Mouse (Mus musculus): ENCODE measurements around the gene H2-Ob. TPM values are rescaled to one million over a fixed set of nuclear protein-coding genes. Genes with fewer than 3 reads are reported as not detected.

H2-Ob gene
- polyA plus RNA-seq (2015; fragmentation: Nextera tagmentation; extraction: Ambion mirVana) = 0.08 TPM in 1 of 2 replicates, not detected in the other

DNA sequence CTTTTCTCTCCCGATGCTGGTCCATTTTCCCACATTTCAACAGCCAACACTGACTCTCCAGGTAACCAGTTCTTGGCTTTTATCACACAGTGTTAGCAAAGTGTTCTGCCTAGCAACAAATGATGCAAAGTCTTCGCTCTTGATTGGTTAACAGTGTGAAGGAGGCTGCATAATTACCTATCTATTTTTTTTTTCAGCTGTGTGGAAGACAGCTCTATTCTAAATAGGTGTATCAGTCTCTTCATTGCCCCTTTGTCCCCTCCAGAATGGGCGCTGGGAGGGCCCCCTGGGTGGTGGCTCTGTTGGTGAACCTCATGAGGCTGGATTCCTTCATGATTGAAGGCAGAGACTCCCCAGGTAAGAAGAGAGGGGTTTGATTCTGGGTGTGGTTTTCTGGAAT, at the start of gene H2-Ob:
TSS of gene H2-Ob (plus strand) at position 198 of the 400 bp plus-strand sequence.
- H3K4me2 ChIP-seq = peak within 1 kb of the TSS; percentile 41; the same call in 1 of the 2 replicates
- no peaks in the 10 kb centered on the region for H3K9me3 ChIP-seq (replicated peaks)
- no peaks in the 10 kb centered on the region for H3K36me3 ChIP-seq
- no peaks in the 10 kb centered on the region for H3K27me3 ChIP-seq
- DNase-seq = no peak
- WGBS (ENCODE audit: insufficient replicate concordance) = 39% methylated on average over 3 of the region's 3 CpGs
- no peak for ATAC-seq (ENCODE audit: low read depth)
- no peak within 1 kb of the TSS for H3K4me3 ChIP-seq (replicated peaks)
- no peak within 1 kb of the TSS for H3K27ac ChIP-seq
- H3K9ac ChIP-seq = no peak within 1 kb of the TSS
- no peaks in the 10 kb centered on the region for H3K4me1 ChIP-seq (replicated peaks)

DNA sequence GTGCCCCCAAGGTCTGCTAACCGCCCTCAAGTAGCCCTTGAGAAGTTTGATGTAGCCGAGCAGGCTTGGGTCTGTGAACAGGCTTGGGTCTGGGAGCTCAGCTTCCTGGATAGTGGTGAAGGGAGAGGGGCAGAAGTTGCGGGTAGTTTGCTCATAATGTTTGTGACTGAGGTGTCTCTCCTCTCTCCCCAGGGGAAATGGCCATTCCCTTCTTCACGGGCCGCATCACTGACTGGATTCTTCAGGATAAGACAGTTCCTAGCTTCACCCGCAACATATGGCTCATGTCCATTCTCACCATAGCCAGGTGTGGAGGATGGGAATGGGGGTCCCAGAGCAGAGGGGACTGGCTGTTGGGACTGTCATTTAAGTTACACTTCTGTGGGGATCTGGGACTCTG, 49.7 kb upstream of the H2-Ob start:
- WGBS (ENCODE audit: insufficient replicate concordance) = 69% methylated on average over 6 of the region's 6 CpGs
- Histone ChIP-seq H3K9ac (no peak overlapping the region), H3K27me3 (peaks cover 73% of the 10 kb centered on the region), H3K4me1 (replicated peaks) (peaks cover 25% of the 10 kb centered on the region), H3K4me3 (replicated peaks) (no peak overlapping the region), H3K36me3 (no peaks in the 10 kb centered on the region), H3K4me2 (no peak overlapping the region), H3K9me3 (replicated peaks) (no peaks in the 10 kb centered on the region), H3K27ac (no peak overlapping the region)
- DNase-seq (no peak), ATAC-seq (ENCODE audit: low read depth) (no peak)

DNA sequence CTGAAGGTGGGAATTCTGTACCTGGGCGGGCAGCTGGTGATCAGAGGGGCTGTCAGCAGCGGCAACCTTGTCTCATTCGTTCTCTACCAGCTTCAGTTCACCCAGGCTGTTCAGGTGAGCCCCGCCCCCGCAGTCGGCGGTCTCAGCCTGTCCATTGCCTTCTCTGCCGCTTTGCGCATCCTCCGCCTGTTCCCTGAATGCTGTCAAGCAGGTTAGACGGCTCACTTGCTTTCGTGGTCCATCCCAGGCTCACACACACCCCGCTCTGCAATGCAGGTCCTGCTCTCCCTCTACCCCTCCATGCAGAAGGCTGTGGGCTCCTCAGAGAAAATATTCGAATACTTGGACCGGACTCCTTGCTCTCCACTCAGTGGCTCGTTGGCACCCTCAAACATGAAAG, 45.9 kb upstream of the H2-Ob start:
- 26% methylated on average over 16 of the region's 16 CpGs for WGBS (ENCODE audit: insufficient replicate concordance)
- ATAC-seq (ENCODE audit: low read depth) = no peak
- H3K27me3 ChIP-seq = peaks cover 83% of the 10 kb centered on the region

DNA sequence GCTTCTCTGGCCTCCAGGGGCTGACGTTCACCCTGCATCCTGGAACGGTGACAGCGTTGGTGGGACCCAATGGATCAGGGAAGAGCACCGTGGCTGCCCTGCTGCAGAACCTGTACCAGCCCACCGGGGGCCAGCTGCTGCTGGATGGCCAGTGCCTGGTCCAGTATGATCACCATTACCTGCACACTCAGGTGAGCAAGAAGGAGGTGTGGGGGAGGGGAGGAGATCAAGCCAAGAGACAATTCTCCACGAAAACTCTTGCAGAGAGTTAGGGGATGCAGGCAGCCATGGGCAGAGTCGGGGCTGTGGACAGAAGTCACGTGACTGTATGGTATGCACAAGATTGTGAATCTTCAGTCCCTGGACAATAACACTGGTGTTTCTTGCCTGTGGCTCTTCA, 45.2 kb upstream of the H2-Ob start:
- no peak for DNase-seq
- Histone ChIP-seq H3K27me3 (peaks cover 83% of the 10 kb centered on the region), H3K27ac (no peak overlapping the region), H3K36me3 (no peaks in the 10 kb centered on the region), H3K4me2 (no peak overlapping the region), H3K4me1 (replicated peaks) (peaks cover 20% of the 10 kb centered on the region), H3K9me3 (replicated peaks) (no peaks in the 10 kb centered on the region), H3K9ac (no peak overlapping the region), H3K4me3 (replicated peaks) (no peak overlapping the region)
- ATAC-seq (ENCODE audit: low read depth) = no peak
- 41% methylated on average over 8 of the region's 8 CpGs for WGBS (ENCODE audit: insufficient replicate concordance)

More for the DNA sequence above, 45.9 kb upstream of the H2-Ob start:
- Histone ChIP-seq H3K9ac (no peak overlapping the region), H3K9me3 (replicated peaks) (no peaks in the 10 kb centered on the region), H3K4me3 (replicated peaks) (no peak overlapping the region), H3K36me3 (no peaks in the 10 kb centered on the region), H3K27ac (no peak overlapping the region), H3K4me1 (replicated peaks) (peaks cover 21% of the 10 kb centered on the region), H3K4me2 (no peak overlapping the region)
- no peak for DNase-seq

GRCm38 (mm10) chr17:34194723-34195122, 44.0 kb upstream of the H2-Ob start:
- DNase-seq (no peak), ATAC-seq (ENCODE audit: low read depth) (no peak)
- Histone ChIP-seq H3K4me2 (no peak overlapping the region), H3K4me1 (replicated peaks) (peaks cover 24% of the 10 kb centered on the region), H3K27me3 (peaks cover 85% of the 10 kb centered on the region), H3K9ac (no peak overlapping the region), H3K4me3 (replicated peaks) (no peak overlapping the region), H3K27ac (no peak overlapping the region), H3K9me3 (replicated peaks) (no peaks in the 10 kb centered on the region), H3K36me3 (no peaks in the 10 kb centered on the region)
- WGBS (ENCODE audit: insufficient replicate concordance) = 68% methylated on average over 4 of the region's 4 CpGs

GRCm38 (mm10) chr17:34196491-34196890, 42.2 kb upstream of the H2-Ob start:
- WGBS (ENCODE audit: insufficient replicate concordance) = 11% methylated on average over 12 of the region's 12 CpGs
- Histone ChIP-seq H3K4me1 (replicated peaks) (peaks cover 24% of the 10 kb centered on the region), H3K9me3 (replicated peaks) (no peaks in the 10 kb centered on the region), H3K9ac (no peak overlapping the region), H3K27me3 (peaks cover 85% of the 10 kb centered on the region), H3K4me2 (no peak overlapping the region), H3K4me3 (replicated peaks) (no peak overlapping the region), H3K27ac (no peak overlapping the region), H3K36me3 (no peaks in the 10 kb centered on the region)
- ATAC-seq (ENCODE audit: low read depth) (no peak), DNase-seq (no peak)

DNA sequence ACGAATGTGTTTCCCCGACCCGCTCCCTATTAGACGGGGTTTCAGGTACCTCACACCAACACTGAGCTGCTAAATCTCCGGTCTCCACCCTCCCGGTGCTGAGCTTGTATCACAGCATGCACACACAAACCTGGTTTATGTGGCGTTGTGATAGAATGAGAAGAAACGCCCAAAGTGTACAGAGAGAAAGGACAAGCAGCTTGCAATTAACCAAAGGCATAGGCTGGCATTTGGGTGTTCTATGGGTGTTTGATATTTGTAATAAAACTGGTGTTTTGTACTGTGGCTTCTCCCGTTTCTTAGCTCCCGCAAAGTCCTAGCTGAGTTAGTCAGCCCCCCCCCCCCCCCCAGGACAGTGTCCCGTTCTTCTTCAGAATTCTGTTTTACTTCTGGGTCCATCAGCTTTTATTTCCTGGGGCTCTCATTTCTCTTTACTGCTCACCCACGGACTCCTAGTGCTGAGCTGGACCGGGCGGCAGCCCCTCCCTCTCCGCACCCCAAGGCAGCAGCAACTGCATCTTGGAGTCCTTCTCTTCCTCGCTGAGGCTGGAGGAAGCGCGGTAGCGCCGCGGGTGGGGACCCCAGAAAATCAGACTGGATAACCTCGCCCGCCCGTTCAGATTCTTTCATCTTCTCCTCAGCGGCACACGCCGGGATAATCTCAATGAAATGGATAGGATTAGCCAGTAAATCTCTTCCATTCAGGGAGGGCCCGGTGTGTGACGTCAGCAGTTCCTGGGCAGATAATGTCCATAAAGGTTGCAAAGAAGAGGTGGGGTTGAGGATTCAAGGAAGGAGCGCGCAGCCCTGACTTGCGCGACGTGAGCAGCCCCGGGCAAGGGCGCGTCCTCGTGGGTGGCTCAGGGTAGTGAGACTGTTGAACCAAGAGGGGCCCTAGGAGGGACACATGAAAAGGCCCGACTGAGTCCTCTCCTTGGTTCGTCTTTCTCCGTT, 41.5 kb upstream of the H2-Ob start, which contains the start of gene Psmb8:
TSS of gene Psmb8 (plus strand) at position 781 of the 954 bp plus-strand sequence.
- H3K4me2 ChIP-seq = peak within 1 kb of the TSS; percentile 68
- H3K9ac ChIP-seq = peak within 1 kb of the TSS; percentile 59; the same call in 1 of the 2 replicates
- peak; percentile 25 for DNase-seq
- peak within 1 kb of the TSS; percentile 59 for H3K4me3 ChIP-seq (replicated peaks)
- peaks cover 24% of the 10 kb centered on the region for H3K4me1 ChIP-seq (replicated peaks)
- peaks cover 78% of the 10 kb centered on the region for H3K27me3 ChIP-seq
- no peaks in the 10 kb centered on the region for H3K36me3 ChIP-seq
- 4% methylated on average over 41 of the region's 41 CpGs for WGBS (ENCODE audit: insufficient replicate concordance)
- ATAC-seq (ENCODE audit: low read depth) = peak; percentile 30; the same call in 1 of the 2 replicates
- H3K9me3 ChIP-seq (replicated peaks) = no peaks in the 10 kb centered on the region
- no peak within 1 kb of the TSS for H3K27ac ChIP-seq

- Histone ChIP-seq H3K9ac (peak overlapping the region; percentile 59; the same call in 1 of the 2 replicates), H3K4me3 (replicated peaks) (peak overlapping the region; percentile 59), H3K36me3 (no peaks in the 10 kb centered on the region), H3K9me3 (replicated peaks) (no peaks in the 10 kb centered on the region), H3K27ac (no peak overlapping the region), H3K4me1 (replicated peaks) (peaks cover 24% of the 10 kb centered on the region), H3K4me2 (peak overlapping the region; percentile 68), H3K27me3 (peaks cover 70% of the 10 kb centered on the region)
- no peak for ATAC-seq (ENCODE audit: low read depth)
- 1% methylated on average over 32 of the region's 32 CpGs for WGBS (ENCODE audit: insufficient replicate concordance)
- DNase-seq = no peak
Observed at GRCm38 (mm10) chr17:34197904-34198520, 40.7 kb upstream of the H2-Ob start.

DNA sequence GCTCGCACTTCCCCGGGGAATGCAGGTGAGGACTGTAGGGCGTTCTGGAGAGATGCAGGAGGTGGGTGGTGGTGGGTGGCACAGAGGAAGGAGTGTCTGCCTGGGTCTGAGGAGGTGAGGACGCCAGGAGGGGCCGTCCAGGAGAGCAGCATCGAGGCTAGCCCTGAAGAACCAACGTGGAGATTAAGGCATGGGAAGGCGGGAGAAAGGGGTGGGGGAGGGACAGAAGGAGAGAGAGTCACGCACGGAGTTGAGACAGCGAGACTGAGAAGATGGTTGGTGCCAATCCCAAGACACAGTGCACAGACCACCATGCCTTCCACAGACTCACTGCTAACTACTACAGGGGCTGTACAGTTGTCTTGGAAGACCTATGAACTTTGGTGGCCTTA, 40.2 kb upstream of the H2-Ob start:
- ATAC-seq (ENCODE audit: low read depth) (no peak), DNase-seq (no peak)
- 6% methylated on average over 11 of the region's 11 CpGs for WGBS (ENCODE audit: insufficient replicate concordance)
- Histone ChIP-seq H3K27me3 (peaks cover 66% of the 10 kb centered on the region), H3K4me1 (replicated peaks) (peaks cover 24% of the 10 kb centered on the region), H3K4me2 (peak overlapping the region; percentile 68), H3K9ac (peak overlapping the region; percentile 59; the same call in 1 of the 2 replicates), H3K9me3 (replicated peaks) (no peaks in the 10 kb centered on the region), H3K27ac (no peak overlapping the region), H3K36me3 (no peaks in the 10 kb centered on the region), H3K4me3 (replicated peaks) (peak overlapping the region; percentile 59)

- Histone ChIP-seq H3K27me3 (peaks cover 60% of the 10 kb centered on the region), H3K4me3 (replicated peaks) (no peak overlapping the region), H3K9ac (no peak overlapping the region), H3K4me2 (peak overlapping the region; percentile 68), H3K4me1 (replicated peaks) (peaks cover 29% of the 10 kb centered on the region), H3K36me3 (no peaks in the 10 kb centered on the region), H3K27ac (no peak overlapping the region), H3K9me3 (replicated peaks) (no peaks in the 10 kb centered on the region)
- WGBS (ENCODE audit: insufficient replicate concordance) = 69% methylated on average over 12 of the region's 12 CpGs
- ATAC-seq (ENCODE audit: low read depth) = no peak
- no peak for DNase-seq
Observed at GRCm38 (mm10) chr17:34199050-34199619, 39.6 kb upstream of the H2-Ob start.

- H3K9ac ChIP-seq = no peak overlapping the region
- DNase-seq (no peak), ATAC-seq (ENCODE audit: low read depth) (no peak)
- H3K4me2 ChIP-seq = no peak overlapping the region
- H3K36me3 ChIP-seq = no peaks in the 10 kb centered on the region
- H3K9me3 ChIP-seq (replicated peaks) = no peaks in the 10 kb centered on the region
- no peak overlapping the region for H3K27ac ChIP-seq
- H3K4me1 ChIP-seq (replicated peaks) = peaks cover 32% of the 10 kb centered on the region
- peaks cover 52% of the 10 kb centered on the region for H3K27me3 ChIP-seq
- WGBS (ENCODE audit: insufficient replicate concordance) = 81% methylated on average over 10 of the region's 10 CpGs
- H3K4me3 ChIP-seq (replicated peaks) = no peak overlapping the region
Observed at GRCm38 (mm10) chr17:34200047-34200446, 38.7 kb upstream of the H2-Ob start.

Data from liver, embryonic 13.5 days (tissue).